In genomic region chr14:84645972-84646577, GRCm38 (mm10) we compare ENCODE assay signal across 19 mouse cellular contexts.
DNase-seq lines count a peak whose midpoint lies in the region; ATAC-seq and TF ChIP-seq lines count a peak whose summit lies in the region.
"Had no signal": no experiment of that assay in that cellular context is flagged by ENCODE, and none has a peak within 500 bp of the region (broad histone marks: within the 10 kb centered on the region; RNA-seq: fewer than 3 reads in every experiment).

No protein-coding gene starts in this region.

- no peak overlapping the region for H3K4me3 ChIP-seq in forebrain, embryonic 14.5 days (ENCODE audit: low read depth, low read length)
- H3K4me3 ChIP-seq in forebrain, embryonic 12.5 days (replicated peaks) = no peak overlapping the region
- no peak overlapping the region for H3K4me3 ChIP-seq in lung, embryonic 15.5 days
- no peak overlapping the region for H3K4me3 ChIP-seq in lung, adult 2 months (replicated peaks; ENCODE audit: extremely low read depth, low read depth, low read length)
- H3K4me3 ChIP-seq: heart, embryonic 13.5 days; liver, embryonic 15.5 days; midbrain, embryonic 12.5 days had no signal

- no peaks in the 10 kb centered on the region for H3K36me3 ChIP-seq in forebrain, embryonic 14.5 days (ENCODE audit: control insufficient read depth, insufficient read depth, low read length)
- H3K36me3 ChIP-seq in forebrain, embryonic 12.5 days (replicated peaks) = no peaks in the 10 kb centered on the region
- H3K36me3 ChIP-seq in lung, embryonic 15.5 days = no peaks in the 10 kb centered on the region
- H3K36me3 ChIP-seq: heart, embryonic 13.5 days; liver, embryonic 15.5 days; midbrain, embryonic 12.5 days had no signal

- TF ChIP-seq CTCF in lung, adult 2 months (IDR thresholded peaks at IDR 0.05; ENCODE audit: insufficient read depth, low read length) = no peak

- WGBS in forebrain, embryonic 14.5 days = 72% methylated on average over 3 of the region's 3 CpGs
- 83% methylated on average over 3 of the region's 3 CpGs for WGBS in forebrain, embryonic 12.5 days
- 55% methylated on average over 3 of the region's 3 CpGs for WGBS in lung, embryonic 15.5 days
- WGBS in lung, adult 2 months = 63% methylated on average over 3 of the region's 3 CpGs

- no peak overlapping the region for H3K9ac ChIP-seq in forebrain, embryonic 14.5 days (ENCODE audit: low read length)
- H3K9ac ChIP-seq in forebrain, embryonic 12.5 days = no peak overlapping the region
- no peak overlapping the region for H3K9ac ChIP-seq in lung, embryonic 15.5 days
- H3K9ac ChIP-seq: heart, embryonic 13.5 days; hindbrain, embryonic 14.5 days; liver, embryonic 15.5 days; midbrain, embryonic 12.5 days had no signal

- peak; percentile 63 for DNase-seq in forebrain, embryonic 14.5 days (ENCODE audit: low spot score)
- DNase-seq in lung, adult 2 months = no peak
- peak; percentile 25 for DNase-seq in Muller cell, postnatal 12 days (ENCODE audit: inconsistent ontology term)
- DNase-seq in retina, embryonic 14.5 days (ENCODE audit: low spot score) = peak; percentile 3
- DNase-seq in embryo, embryonic 10 days (ENCODE audit: low spot score) = no peak
- DNase-seq: adrenal gland, adult 2 months; cerebellum, postnatal 36 days; gastrocnemius, postnatal 10 days; heart, adult 11 months; right cerebral cortex, postnatal 25 days; thymus, adult 2 months had no signal

- H3K27me3 ChIP-seq in forebrain, embryonic 14.5 days (replicated peaks; ENCODE audit: control insufficient read depth, insufficient read depth, low read length) = no peaks in the 10 kb centered on the region
- no peaks in the 10 kb centered on the region for H3K27me3 ChIP-seq in forebrain, embryonic 12.5 days
- H3K27me3 ChIP-seq in lung, embryonic 15.5 days = no peaks in the 10 kb centered on the region
- H3K27me3 ChIP-seq: heart, embryonic 13.5 days; liver, embryonic 15.5 days; midbrain, embryonic 12.5 days had no signal

- no peak overlapping the region for H3K27ac ChIP-seq in forebrain, embryonic 14.5 days (ENCODE audit: low read depth, low read length)
- no peak overlapping the region for H3K27ac ChIP-seq in forebrain, embryonic 12.5 days
- no peak overlapping the region for H3K27ac ChIP-seq in lung, embryonic 15.5 days
- H3K27ac ChIP-seq: heart, embryonic 13.5 days; hindbrain, embryonic 14.5 days; kidney, postnatal 0 days; liver, embryonic 15.5 days; midbrain, embryonic 12.5 days had no signal

- H3K9me3 ChIP-seq in forebrain, embryonic 14.5 days (replicated peaks; ENCODE audit: control insufficient read depth, low read length) = no peaks in the 10 kb centered on the region
- no peaks in the 10 kb centered on the region for H3K9me3 ChIP-seq in forebrain, embryonic 12.5 days
- H3K9me3 ChIP-seq in lung, embryonic 15.5 days = no peaks in the 10 kb centered on the region
- H3K9me3 ChIP-seq: heart, embryonic 13.5 days; liver, embryonic 15.5 days; midbrain, embryonic 12.5 days had no signal

- peak; percentile 65; the same call in 1 of the 2 replicates for ATAC-seq in forebrain, embryonic 14.5 days
- ATAC-seq in forebrain, embryonic 12.5 days (ENCODE audit: low FRiP score) = no peak; the same call in 1 of the 2 replicates
- peak; percentile 73; the same call in 1 of the 2 replicates for ATAC-seq in lung, embryonic 15.5 days (ENCODE audit: borderline replicate concordance, extremely low read depth, low FRiP score, low TSS enrichment)
- ATAC-seq: intestine, embryonic 16.5 days had no signal

- no peak overlapping the region for H3K4me2 ChIP-seq in forebrain, embryonic 14.5 days (ENCODE audit: low read length)
- no peak overlapping the region for H3K4me2 ChIP-seq in forebrain, embryonic 12.5 days
- no peak overlapping the region for H3K4me2 ChIP-seq in lung, embryonic 15.5 days
- H3K4me2 ChIP-seq: heart, embryonic 13.5 days; hindbrain, embryonic 14.5 days; liver, embryonic 15.5 days; midbrain, embryonic 12.5 days had no signal

- no peaks in the 10 kb centered on the region for H3K4me1 ChIP-seq in forebrain, embryonic 14.5 days (ENCODE audit: control insufficient read depth, insufficient read depth, low read length)
- no peaks in the 10 kb centered on the region for H3K4me1 ChIP-seq in forebrain, embryonic 12.5 days
- 0 out of 2 replicates have a peak, but pooled peaks cover 3% of the 10 kb centered on the region for H3K4me1 ChIP-seq in lung, embryonic 15.5 days
- no peaks in the 10 kb centered on the region for H3K4me1 ChIP-seq in lung, adult 2 months (ENCODE audit: control insufficient read depth, insufficient read depth, low read length)
- H3K4me1 ChIP-seq: heart, embryonic 13.5 days; liver, embryonic 15.5 days; midbrain, embryonic 12.5 days had no signal

- no peak for TF ChIP-seq POLR2A in lung, adult 2 months (IDR thresholded peaks at IDR 0.05; ENCODE audit: borderline replicate concordance, extremely low read depth, low read depth, low read length)

Comparison
In these comparisons a context has a peak if more than half of its experiments do, and no peak if none do; other contexts are left out.
1. DNase-seq: peak in forebrain, embryonic 14.5 days (single experiment), Muller cell, postnatal 12 days (single experiment) and retina, embryonic 14.5 days (single experiment); none in lung, adult 2 months (single experiment) and embryo, embryonic 10 days (single experiment).